Mouse (Mus musculus) adrenal gland, postnatal 36 days (tissue): ENCODE data around the gene Fut2. TPM values are rescaled to one million over a fixed set of nuclear protein-coding genes. Genes with fewer than 3 reads are reported as not detected.

Experiments
- DNase-seq, 2 experiments: peaks; one replicate each; pipeline ENCODE4 v3.0.0; 2021; ENCODE audit warnings: mixed read lengths in 1 of 2
- total RNA-seq, 2 experiments: library from RNA; stranded (reverse); gene quantifications; 2 replicates each; pipeline ENCODE4 v1.2.3; 2021

Fut2 gene
- total RNA-seq, 2 experiments from 2014 or later: 0.17 TPM; not detected in 1

- peak; percentile 93 to 94 for DNase-seq
These were observed 27.4 kb downstream of the Fut2 start for GRCm38 (mm10) chr7:45638623-45639401.

- no peak for DNase-seq
These were observed 28.5 kb downstream of the Fut2 start for GRCm38 (mm10) chr7:45637710-45638109.

- peak; percentile 74 to 75 for DNase-seq
These were observed 30.2 kb downstream of the Fut2 start for GRCm38 (mm10) chr7:45635711-45636688.

- DNase-seq: no peak
These were observed 31.1 kb downstream of the Fut2 start for GRCm38 (mm10) chr7:45634946-45635681.

GRCm38 (mm10) chr7:45632499-45632898, 33.7 kb downstream of the Fut2 start:
- DNase-seq: peak in 1 of 2 experiments; percentile 41

- no peak for DNase-seq
These were observed 35.9 kb downstream of the Fut2 start for GRCm38 (mm10) chr7:45630064-45630907.

GRCm38 (mm10) chr7:45628364-45629294, 37.6 kb downstream of the Fut2 start:
- DNase-seq: peak; percentile 95 to 97

GRCm38 (mm10) chr7:45627261-45627660, 38.9 kb downstream of the Fut2 start, which contains the start of gene Rasip1:
Gene Rasip1 (plus strand): TSS chr7:45627488.
- peak; percentile 57 to 73 for DNase-seq

- DNase-seq: no peak
These were observed 39.6 kb downstream of the Fut2 start for GRCm38 (mm10) chr7:45626571-45627076.

GRCm38 (mm10) chr7:45625481-45625880, 40.7 kb downstream of the Fut2 start:
- DNase-seq: no peak

- no peak for DNase-seq
These were observed 41.5 kb downstream of the Fut2 start for GRCm38 (mm10) chr7:45624718-45625117.

- no peak for DNase-seq
These were observed 42.7 kb downstream of the Fut2 start for GRCm38 (mm10) chr7:45623507-45623906.

- peak; percentile 44 to 55 for DNase-seq
These were observed 44.8 kb downstream of the Fut2 start, which contains the start of gene Izumo1 for GRCm38 (mm10) chr7:45621443-45621842. Gene Izumo1 (plus strand): TSS chr7:45621811.

- DNase-seq: no peak
These were observed 46.6 kb downstream of the Fut2 start for GRCm38 (mm10) chr7:45619592-45619991.

GRCm38 (mm10) chr7:45618316-45618715, 47.9 kb downstream of the Fut2 start:
- no peak for DNase-seq

GRCm38 (mm10) chr7:45617042-45617695, 49.0 kb downstream of the Fut2 start, which contains the start of gene Fut1:
Gene Fut1 (plus strand): TSS chr7:45617289.
- no peak for DNase-seq

GRCm38 (mm10) chr7:45616277-45616676, 49.9 kb downstream of the Fut2 start:
- DNase-seq: no peak

- no peak for DNase-seq
These were observed 56.7 kb downstream of the Fut2 start for GRCm38 (mm10) chr7:45609511-45609910.
